Mouse (Mus musculus): ENCODE measurements around the gene Hs3st3a1.

DNA sequence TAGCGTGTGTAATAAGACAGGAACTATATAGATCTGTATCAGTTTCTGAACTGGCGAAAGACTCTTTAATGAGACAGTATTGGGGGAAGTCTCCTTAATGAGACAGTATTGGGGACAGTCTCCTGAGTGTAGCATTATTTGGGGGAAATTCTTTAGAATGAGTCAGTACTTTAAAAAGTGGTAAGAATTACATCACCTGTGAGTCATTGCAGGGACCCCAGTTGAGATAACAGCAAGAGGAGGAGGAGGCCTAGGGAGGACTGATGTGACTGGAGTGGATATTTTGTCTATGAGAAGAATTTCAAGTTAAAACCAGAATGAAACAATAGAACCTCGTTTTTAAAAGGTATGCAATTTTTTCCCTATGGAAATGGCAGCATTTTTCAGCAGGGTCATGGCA lies 26.6 kb downstream of the Hs3st3a1 start:
- no peak for TF ChIP-seq POLR2A (IDR thresholded peaks at IDR 0.05; ENCODE audit: insufficient read length, low read depth)
- no peak for TF ChIP-seq USF1 (IDR thresholded peaks at IDR 0.05; ENCODE audit: low read depth)
- TF ChIP-seq MAX (IDR thresholded peaks at IDR 0.05; ENCODE audit: low read depth) = no peak
- TF ChIP-seq MYOG (IDR thresholded peaks at IDR 0.05; ENCODE audit: control insufficient read depth in 1 of 3, insufficient read depth in 1 of 3, insufficient read length in 2 of 3, low read depth in 2 of 3) = no peak
- TF ChIP-seq POLR2AphosphoS2 (IDR thresholded peaks at IDR 0.05; ENCODE audit: insufficient read length, low read depth) = no peak

Measured in myocyte (in vitro differentiated cells).